Mouse (Mus musculus): ENCODE results near the gene Gm9999. TPM values are rescaled to one million over a fixed set of nuclear protein-coding genes. Genes with fewer than 3 reads are reported as not detected.
A peak's percentile ranks its signal among the peaks of the same experiment; 100 is the strongest.
"Not testable (repeated sequence)": the region's sequence is repeated elsewhere in the genome, so short reads cannot be mapped to it uniquely, and the experiment has no call there.

Gene Gm9999
- polyA plus RNA-seq, 2 experiments from 2014 or later: not detected

DNA sequence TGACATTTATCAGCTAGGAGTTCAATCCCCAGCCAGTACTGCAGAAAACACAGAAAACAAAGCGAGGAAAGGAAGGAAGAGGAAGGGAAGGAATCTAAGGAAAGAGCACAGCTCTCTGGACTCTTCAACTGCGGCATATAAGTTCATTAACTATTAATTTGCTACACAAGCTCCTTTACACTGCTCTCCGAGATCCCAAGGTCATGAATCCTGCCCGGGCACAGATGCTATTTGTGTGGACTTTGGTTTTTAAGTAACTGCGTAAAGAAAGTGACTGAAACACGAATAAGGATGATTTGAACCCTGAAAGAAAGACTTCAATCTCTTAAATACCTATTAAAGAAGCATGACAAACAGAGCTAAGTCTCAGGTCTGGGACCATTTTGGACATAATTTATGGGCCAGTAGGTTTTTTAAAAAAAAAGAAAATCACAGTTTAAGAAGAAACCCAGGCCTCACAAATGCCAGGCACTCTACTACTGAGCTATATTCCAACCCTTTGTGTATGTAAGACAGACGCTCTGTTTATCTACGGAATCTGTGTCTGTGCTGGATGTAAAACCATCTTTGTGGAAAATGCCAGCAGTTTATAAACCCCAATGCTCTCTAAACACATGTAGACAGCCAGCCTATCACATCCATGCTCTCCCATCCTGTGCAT, 16.7 kb downstream of the Gm9999 start:
- ATAC-seq: no peak

DNA sequence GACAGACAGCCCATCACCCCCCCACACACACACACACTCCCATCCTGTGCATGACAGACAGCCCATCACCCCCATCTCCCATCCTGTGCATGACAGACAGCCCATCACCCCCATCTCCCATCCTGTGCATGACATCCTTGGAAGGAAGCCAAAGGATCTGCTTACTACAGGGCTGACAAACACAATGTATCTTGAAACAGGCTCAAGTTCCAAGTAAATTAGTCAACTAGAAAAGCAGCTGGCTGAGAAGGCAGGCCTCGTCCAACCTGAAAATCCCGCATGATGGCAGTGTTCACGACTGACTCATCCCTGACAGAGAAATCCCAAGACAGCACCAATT, 17.2 kb downstream of the Gm9999 start:
- ATAC-seq: peak; percentile 43

DNA sequence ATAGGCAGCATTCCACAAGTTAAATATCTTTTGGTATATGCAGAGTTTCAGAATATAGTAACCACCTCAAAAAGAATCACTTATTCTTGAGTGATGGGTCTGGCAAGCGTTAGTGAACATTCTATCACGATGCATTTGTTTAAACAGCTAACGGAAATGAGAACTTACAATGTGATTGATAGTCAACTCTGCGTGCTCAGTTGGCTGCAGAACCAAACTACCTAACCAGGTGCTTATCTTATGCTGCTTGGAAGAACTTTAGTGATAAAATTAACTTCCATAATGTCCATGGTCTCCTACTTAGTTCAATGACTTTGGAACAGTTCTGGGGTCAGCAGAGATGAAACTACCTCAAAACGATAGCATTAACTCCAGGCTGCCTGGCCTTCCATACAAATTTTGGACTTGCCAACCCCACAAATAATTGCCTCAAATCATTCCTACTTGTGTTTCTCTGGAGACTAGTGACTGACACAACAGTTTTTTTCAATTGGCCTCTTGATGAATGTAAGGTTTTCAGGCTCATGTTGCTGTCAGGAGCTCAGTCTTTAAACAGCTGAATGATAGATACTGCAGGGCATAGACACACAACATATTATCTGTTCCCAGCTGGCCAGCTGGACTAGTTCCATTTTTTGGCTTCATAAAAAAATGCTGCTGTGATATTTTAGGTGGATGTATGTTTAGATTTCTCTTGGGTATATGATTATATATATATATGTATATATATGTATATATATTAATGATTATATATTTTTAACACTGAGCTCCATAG, 17.9 kb downstream of the Gm9999 start:
- no peak for ATAC-seq

DNA sequence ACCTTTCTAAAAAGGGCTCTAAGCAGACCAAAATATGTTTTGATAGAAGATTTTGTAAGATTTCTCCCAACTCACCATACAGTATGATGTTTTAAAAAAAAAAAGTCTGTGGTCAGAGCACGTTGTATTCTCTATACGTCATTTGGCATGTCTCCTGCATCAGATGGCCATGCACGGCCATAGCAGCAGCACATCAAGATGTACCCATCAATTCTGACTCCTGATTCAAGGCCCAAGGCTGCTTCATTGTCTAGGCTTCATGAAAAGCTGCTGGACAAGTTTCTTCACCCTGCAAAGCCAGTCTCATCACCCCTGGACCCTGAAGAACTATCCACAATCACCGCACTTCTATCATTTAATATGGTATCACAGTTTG, 18.5 kb downstream of the Gm9999 start:
- ATAC-seq: no peak

DNA sequence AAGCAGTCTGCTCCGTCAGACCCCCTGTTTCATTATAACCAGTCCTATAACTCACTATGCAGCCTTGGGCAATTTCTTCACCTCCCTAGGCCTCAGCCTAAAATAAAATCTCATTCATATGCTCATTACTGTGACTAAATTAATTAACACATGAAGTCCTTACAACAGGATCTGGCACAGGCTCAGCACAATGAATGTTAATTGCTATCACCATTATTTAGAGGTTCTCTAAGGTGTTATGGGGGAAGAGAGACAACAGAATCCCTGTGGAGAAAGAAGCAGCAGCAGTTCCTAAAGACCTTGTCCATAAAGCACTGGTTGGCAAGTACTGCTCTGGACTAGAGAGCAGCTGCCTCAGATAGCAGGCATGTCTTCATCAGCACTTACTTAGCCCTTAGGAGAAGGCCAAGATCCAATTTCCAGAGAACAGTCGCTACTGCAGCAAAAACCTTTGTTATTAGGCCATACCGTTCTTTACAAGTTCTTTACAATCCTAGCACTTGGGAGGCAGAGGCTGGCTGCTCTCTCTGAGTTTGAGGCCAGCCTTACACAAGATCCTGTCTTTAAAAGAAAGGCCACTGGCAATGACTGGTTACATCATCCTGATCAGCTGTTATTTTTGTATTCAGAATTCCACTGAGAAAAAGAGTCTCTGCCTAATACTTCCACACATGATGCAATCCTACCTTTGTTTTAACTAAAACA, 20.2 kb downstream of the Gm9999 start:
- ATAC-seq: no peak

DNA sequence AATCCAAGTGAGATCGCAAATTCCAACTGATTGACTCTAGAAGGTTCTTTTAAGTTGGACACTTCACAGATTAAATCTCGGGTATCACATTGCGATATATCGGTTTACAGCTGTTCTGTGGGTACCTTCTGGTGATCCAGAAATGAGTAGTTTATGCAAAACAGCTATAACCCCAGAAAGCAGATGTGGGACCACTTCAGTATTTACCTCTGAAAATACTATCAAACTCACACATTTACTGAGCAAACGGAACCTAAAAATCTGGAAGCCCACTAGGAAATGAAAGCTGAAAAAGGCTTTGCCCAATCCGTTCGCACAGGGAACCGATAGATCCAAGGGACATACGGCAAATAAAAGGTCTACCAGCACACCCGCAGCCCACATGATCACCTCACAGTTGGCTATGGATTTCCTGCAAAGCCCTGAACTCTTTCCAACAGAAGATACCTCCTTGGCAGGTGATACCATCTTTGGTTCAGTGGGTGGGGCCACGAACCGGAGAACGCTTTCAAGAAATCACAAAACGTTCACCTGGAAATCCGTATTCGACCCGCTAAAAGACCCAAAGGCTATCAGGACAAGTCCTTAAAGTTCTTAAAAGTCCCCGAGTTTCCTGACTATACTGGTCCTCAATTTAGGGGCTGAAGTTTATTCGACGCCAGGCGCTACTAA, 23.9 kb downstream of the Gm9999 start:
- ATAC-seq: no peak

DNA sequence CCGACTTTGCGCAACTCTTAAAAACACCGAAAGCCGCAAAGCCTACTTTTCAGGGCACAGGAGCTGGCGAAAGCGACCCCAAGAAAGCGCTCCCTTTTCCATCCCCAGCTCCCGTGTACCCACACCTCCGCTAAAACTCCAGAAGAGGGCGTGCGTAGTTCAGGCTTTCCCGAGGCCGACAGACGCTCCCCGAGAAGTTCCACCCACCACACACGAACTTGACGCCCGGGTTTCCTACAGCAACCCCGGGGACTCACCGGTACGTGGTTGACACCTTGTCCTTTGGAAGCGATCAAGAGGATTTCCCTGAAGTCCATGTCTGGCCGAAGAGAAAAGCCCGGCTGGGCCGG, 24.4 kb downstream of the Gm9999 start:
- peak; percentile 36 for ATAC-seq

DNA sequence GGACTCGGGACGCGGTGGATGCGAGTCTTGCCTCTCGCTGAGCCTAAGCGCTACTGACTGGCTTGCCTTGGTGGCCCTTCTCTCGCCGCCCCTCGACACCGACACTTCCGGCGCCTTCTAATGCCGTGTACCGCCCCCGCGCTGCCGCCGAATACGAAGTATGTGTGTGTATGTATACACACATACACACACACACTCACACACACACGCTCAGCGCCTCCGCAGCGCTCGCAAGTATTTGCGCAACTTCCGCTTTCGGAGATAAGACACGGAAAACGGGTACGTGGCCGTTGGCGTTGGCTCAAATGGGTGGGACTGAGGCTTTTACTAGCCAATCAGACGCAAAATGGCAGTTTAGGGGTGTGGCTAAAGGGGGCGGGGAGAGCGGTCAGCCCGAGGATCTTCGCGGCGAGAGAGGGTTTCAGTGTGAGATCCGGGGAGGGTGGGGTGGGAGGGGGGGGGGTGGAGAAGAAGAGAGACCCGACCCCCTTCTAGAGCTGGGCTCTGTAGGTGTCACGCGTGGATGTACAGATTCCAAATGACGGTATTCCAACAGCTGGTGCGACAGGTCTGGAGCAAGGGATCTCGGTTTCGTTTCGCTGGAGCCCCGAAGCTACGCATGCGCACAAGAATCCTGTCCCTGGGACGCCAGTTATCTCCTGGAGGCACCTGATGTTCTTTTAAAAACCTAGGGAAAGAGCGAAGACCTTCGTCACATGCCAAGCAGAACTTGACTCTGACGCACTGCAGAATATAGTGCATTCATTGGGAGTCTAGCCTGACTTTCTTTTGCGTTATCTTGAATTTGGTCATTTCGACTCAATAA, 25.0 kb downstream of the Gm9999 start, which contains the start of gene Spty2d1:
Gene Spty2d1, minus strand, starts transcription at position 244 of the 826 bp plus-strand sequence.
- ATAC-seq: peak; percentile 89

DNA sequence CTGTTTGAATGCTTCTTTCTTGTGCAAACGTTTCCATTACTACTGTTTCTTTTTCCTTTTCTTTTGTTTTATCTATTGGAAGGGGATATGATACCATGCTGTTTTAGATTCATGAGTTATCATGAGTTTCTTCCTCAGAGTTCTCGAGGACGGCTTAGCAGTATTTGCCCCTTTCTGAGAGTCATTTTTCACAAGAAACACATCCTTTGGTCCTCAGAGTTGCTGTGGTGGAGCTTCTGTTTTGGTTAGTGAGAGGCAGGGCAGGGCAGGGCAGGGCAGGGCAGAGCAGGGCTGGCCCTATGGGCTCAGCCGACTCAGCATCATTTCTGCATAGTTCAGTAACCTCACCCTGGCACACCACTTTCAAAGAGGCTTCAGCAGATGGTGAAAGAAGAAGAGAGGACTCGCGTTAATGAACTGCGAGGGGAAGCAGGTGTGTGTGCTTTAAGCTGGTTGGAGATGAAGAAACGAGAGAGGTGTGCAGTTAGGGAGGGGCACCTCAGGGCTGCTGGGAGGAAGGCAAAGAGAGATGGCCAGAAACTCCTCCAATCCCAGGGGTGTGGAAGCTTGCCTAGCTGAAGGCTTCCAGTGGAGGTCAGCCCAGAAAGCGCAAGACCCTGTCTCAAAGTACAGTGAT, 29.9 kb downstream of the Gm9999 start:
- no peak for ATAC-seq

DNA sequence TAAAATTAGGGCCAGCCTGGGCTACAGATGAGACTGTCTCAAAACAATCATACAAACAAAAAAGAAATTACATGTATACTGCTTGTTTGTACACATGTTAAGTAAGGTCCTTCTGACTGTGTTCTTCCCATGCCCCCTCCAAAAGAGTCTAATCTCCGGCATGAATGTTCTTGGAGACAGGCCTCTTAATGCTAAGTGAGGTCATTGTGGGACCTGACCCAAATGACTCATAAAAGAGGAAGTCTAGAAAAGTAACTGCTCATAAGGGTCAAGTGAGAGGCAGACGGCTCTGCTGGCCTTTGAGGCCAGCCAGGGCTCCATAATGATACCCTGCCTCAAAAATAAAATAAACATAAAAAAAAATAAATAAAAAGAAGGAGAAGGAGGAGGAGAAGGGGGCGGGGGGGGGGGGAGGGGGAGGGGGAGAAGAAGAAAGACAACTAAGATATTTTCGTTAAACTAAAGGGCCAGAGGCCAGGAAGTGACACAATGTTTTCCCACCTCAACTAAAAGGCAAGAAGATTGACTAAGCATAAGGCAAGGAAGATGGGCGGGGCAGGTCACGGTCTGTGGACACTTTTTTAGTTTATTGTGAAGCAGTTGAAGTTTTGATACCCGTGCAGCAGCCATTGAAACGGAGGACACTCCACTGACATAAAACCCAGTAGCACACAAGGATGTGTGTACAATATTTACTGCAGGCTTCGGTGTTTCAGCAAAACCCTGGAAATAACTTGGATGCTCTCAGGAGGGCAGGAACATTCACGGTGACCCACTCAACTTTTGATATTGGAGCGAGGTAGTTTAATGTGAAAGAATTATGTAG, 31.4 kb downstream of the Gm9999 start:
- no peak for ATAC-seq

DNA sequence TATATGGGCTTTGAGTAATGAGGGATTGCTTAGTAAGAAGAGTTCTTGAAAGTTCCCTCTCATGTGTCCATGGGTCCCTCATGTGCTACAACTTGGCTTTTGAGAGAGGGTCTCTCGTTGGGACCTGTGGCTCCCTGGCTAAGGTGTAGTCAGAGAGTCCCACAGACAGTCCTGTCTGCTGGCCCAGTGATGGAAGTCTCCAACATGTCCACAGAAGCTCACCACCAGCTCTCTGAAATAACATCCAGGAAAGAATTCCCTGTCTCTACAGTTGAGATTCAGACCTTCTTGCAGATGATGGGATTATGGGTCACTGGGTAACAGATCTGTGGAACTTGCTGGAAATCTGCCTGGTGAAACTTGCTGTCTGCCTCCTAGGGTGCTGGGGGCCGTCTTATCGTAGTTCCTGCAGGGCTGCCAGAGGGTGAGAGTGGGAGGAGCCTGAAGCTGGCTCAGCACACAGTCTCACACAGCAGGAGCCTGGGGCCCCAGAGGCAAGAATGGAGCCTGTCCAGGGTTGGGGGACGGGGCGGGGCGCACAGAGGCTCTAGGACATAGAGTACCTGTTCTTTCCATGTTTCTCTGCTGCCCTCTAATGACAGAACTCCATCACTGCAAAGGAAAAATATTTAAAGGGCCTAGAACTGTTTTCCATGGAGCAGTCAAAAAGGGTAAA, 32.1 kb downstream of the Gm9999 start:
- ATAC-seq: peak; percentile 67

DNA sequence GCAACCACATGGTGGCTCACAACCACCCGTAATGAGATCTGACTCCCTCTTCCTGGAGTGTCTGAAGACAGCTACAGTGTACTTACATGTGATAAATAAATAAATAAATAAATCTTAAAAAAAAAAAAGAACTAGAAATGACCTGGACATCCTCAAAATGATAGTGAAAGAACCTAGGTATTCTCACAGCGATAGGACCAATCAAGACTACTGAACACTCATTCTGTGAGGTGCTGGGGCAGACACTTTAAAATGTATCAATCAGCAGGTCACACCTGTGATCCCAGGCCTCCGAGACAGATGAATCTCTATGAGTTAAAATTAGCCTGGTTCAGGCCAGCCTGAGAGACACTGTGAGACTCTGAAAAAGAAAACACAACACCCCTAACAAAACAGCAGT, 33.2 kb downstream of the Gm9999 start:
- ATAC-seq: no peak

DNA sequence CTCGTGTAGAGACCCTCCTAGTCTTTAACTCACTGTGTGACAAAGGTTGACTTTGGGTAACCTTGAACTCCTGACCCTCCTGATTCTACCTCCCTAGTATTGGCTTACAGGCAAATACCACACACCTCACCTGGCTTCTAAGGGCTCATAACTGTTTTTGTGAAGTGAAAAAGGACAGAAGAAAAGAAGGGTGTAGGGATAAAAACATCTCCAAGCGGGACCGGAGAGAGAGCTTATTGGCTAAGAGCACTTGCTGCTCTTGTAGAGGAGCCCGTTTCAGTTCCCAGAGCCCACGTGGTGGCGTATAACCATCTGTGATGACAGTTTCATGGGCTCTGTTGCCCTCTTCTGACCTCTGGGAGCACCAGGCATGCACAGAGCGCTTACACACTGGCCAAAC, 33.8 kb downstream of the Gm9999 start:
- ATAC-seq: no peak

DNA sequence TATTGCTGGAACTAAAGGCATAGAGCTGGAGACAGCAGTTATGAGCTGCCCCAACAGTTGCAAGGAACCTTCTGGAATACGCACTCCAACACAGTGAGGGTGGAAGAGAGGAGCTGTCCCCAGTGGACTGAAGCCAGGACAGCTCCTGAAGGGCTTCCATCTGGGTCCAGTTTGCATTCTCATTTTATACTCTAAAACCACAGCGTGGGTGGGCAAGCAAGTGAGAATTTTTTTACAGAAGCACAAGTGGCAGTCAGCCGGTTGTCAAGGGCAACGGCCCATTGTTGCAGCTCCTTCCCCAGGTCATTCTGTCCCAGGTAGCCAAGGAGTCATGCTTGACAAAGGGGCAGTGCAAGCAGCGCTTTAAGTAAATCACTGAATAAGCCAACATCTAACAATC, 36.3 kb downstream of the Gm9999 start:
- no peak for ATAC-seq

DNA sequence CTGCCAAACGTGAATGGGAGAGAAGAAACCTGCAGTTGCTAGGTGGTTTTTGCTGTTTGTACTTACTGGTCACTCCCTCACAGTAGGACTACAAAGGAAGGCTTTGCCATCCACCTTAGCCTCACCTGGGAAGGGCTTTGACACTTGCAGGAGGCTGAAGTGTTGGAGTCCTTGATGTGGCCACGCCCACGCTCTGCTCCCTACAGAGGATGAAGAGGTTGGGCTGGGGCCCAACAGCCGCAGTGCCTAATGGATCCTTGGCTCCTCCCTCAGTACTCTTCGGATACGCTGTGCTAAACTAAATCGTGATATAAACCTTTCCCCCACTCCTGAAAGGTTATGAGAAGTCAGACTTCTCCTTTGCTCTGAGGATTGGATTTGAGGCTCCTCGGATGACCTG, 37.6 kb downstream of the Gm9999 start:
- no peak for ATAC-seq

DNA sequence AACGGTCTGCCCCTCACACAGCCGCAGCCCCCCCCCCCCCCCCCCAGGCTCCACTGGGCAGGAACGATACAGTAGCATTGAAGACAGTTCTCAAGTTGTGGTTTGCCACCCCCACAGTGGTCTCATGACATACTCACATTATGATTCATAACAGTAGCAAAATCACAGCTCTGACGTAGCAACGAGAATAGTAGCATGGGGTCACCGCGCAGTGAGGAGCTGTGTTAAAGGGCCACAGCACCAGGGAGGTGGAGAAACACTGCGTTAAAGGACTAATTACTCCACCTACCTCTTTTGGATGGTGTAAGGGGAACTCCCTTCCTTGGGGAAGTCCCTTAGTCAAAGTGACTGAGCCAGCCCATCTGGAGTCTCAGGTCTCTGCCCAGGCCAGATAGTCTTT, 39.1 kb downstream of the Gm9999 start:
- ATAC-seq: peak; percentile 90

DNA sequence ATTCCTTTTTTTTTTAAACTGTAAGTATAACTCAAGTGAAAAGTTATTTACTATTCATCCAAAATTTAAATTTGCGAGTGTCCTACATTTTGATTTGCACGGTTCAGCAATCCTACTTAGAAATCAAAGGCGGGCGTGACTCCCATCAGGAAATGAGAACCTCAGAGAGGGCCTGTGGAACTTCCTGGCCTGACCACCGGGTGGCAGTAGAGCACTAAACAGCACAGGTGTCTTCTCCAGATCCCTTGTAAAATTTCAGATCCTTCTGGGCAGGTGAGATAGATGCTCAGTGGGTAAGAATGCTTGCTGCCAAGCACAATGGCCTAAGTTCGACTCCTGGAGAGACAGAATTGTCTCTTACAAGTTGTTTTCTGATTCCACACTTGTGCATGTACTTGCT, 40.1 kb downstream of the Gm9999 start:
- peak; percentile 64 for ATAC-seq

DNA sequence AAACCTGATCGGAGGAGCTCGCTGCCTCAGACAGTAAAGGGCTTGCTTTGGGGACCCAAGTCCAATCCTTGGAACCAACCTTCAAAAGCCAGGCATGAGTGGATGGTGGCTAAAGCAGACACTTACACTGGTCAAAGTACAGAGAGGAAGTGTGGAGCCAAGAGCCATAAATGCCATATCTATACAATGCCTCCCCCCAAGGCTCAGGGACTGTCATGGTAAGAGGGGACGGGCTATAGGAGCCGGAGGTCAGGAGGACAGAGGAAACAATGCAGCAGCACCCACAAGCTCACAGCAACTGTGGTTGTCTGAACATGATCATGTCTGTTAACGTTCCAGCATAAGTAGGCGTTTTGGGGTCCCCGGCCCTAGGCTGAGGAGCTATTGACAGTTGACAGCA, 41.1 kb downstream of the Gm9999 start:
- no peak for ATAC-seq

DNA sequence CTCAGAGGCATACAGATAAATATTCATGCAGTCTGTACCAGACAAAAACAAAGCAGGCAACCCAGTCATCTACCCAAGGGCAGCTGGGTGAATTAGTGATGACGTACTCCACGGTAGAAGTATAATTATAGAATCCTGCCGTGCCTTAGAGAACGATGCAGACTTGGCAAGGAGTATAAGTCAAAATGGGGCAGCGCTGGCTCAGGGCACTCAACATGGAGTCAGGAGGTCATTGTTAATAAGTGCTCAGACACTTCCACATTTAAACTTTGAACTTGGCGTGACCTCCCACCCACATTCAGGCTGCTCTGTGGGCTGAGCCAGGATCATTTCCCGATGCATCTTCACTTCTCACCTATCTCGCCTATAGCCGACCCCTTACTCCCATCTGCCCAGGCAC, 42.0 kb downstream of the Gm9999 start:
- no peak for ATAC-seq

DNA sequence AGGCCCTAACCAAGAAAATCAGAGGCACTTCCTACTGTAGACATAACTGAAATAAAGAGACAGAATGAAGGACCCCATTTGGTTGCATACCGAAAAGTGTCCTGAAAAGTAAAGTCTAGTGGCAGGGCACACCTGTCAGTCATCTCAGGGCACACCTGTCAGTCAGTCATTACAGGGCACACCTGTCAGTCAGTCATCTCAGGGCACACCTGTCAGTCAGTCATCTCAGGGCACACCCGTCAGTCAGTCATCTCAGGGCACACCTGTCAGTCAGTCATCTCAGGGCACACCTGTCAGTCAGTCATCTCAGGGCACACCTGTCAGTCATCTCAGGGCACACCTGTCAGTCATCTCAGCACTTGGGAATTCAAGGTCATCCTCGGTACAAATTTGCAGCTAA, 43.5 kb downstream of the Gm9999 start:
- ATAC-seq: not testable (repeated sequence)

Measured in activated CD4-positive, CD25-positive, alpha-beta regulatory T cell, adult 4 months (primary cell).